Mouse (Mus musculus) heart, adult 2 months (tissue): ENCODE results near the gene Elmo1. TPM values are rescaled to one million over a fixed set of nuclear protein-coding genes. Genes with fewer than 3 reads are reported as not detected.
A peak's percentile ranks its signal among the peaks of the same experiment; 100 is the strongest.

Experiments
- DNase-seq, 2 experiments: peaks; one replicate each; pipeline ENCODE4 v3.0.0; 2021
- H3K27ac ChIP-seq: fragments of 200-600 bp; 2 replicates; pipeline ENCODE4 v1.8.1; 2022
- H3K27me3 ChIP-seq: fragments of 200-500 bp; 2 replicates; pipeline ENCODE4 v1.6.1; 2012; ENCODE audit warnings: mild to moderate bottlenecking, low read length, inconsistent platforms, mixed read lengths; ENCODE audit not compliant: control insufficient read depth, insufficient read depth
- H3K36me3 ChIP-seq: fragments of 200-500 bp; 2 replicates; pipeline ENCODE4 v1.6.1; 2012; ENCODE audit warnings: low read length, inconsistent platforms; ENCODE audit not compliant: control insufficient read depth, insufficient read depth
- H3K4me1 ChIP-seq: fragments of 200-500 bp; 2 replicates; pipeline ENCODE4 v1.6.1; 2011; ENCODE audit warnings: low read length; ENCODE audit not compliant: control insufficient read depth, insufficient read depth
- H3K4me3 ChIP-seq: fragments of 200-600 bp; 2 replicates; pipeline ENCODE4 v1.8.1; 2022
- H3K79me2 ChIP-seq: fragments of 200-500 bp; replicated peaks from 2 replicates; pipeline ENCODE4 v1.6.1; 2012; ENCODE audit warnings: mild to moderate bottlenecking, inconsistent platforms, low read length, moderate library complexity, mixed read lengths; ENCODE audit not compliant: control insufficient read depth, insufficient read depth
- H3K9ac ChIP-seq: fragments of 200-500 bp; 2 replicates; pipeline ENCODE4 v1.6.1; 2012; ENCODE audit warnings: low read depth, mild to moderate bottlenecking, control low read depth, inconsistent platforms, low read length, mixed read lengths
- CTCF ChIP-seq: fragments of 200-600 bp; IDR thresholded peaks from 2 replicates; pipeline ENCODE4 v1.8.1; 2022; ENCODE audit warnings: antibody characterized with exemption, mild to moderate bottlenecking, moderate library complexity
- EP300 ChIP-seq: fragments of 200-500 bp; IDR thresholded peaks from 2 replicates; pipeline ENCODE4 v1.6.1; 2011; ENCODE audit warnings: low read depth, low read length, control low read depth; ENCODE audit not compliant: insufficient read depth
- POLR2A ChIP-seq: fragments of 200-500 bp; IDR thresholded peaks from 2 replicates; pipeline ENCODE4 v1.6.1; 2011; ENCODE audit warnings: mild to moderate bottlenecking, low read depth, low read length, control low read depth; ENCODE audit not compliant: insufficient read depth
- WGBS: fragments of 180-500 bp; shearing (Covaris S2); methylation state at CpG from one replicate; pipeline ENCODE4 v1.1.7; 2018; 5-methylcytosine and 5-hydroxymethylcytosine counted together
- intact Hi-C: fragments of 180-260 bp; cut with DNase I; formaldehyde crosslinking; loops from one replicate; pipeline ENCODE4 v1.15.1; 2025
- polyA plus RNA-seq: library from polyadenylated mRNA; depleted of rRNA; stranded (reverse); fragments of >200 nt; gene quantifications from 2 replicates; pipeline ENCODE4 v1.2.3, GENCODE M21; 2012
- total RNA-seq, 2 experiments: library from RNA; stranded (reverse); gene quantifications; 2 replicates each; pipeline ENCODE4 v1.2.3; 2021

Elmo1 gene
- total and polyA plus RNA-seq, 3 experiments, result 7.0 to 9.1 (median 7.1) TPM

- H3K4me1 ChIP-seq, result peaks cover 3% of the 10 kb centered on the region
- DNase-seq, result no peak
Measured at GRCm38 (mm10) chr13:20472891-20473539, 382.6 kb downstream of the Elmo1 start.

GRCm38 (mm10) chr13:20473641-20474078, 383.3 kb downstream of the Elmo1 start:
- Histone ChIP-seq H3K79me2 (no peaks in the 10 kb centered on the region), H3K36me3 (no peaks in the 10 kb centered on the region), H3K9ac (no peak overlapping the region), H3K4me3 (no peak overlapping the region), H3K4me1 (peaks cover 3% of the 10 kb centered on the region), H3K27ac (no peak overlapping the region), H3K27me3 (no peaks in the 10 kb centered on the region)
- whole genome bisulfite sequencing, result 53% methylated on average over 7 of the region's 7 CpGs
- no peak for DNase-seq
- intact Hi-C loops, result no loop called here
- no peak for TF ChIP-seq EP300
- no peak for TF ChIP-seq POLR2A
- no peak for TF ChIP-seq CTCF

More at GRCm38 (mm10) chr13:20472891-20473539, 382.6 kb downstream of the Elmo1 start:
- no peak overlapping the region for H3K4me3 ChIP-seq
- intact Hi-C loops, result no loop called here
- no peaks in the 10 kb centered on the region for H3K27me3 ChIP-seq
- H3K9ac ChIP-seq, result no peak overlapping the region
- no peak for TF ChIP-seq EP300
- H3K27ac ChIP-seq, result no peak overlapping the region
- no peaks in the 10 kb centered on the region for H3K36me3 ChIP-seq
- H3K79me2 ChIP-seq, result no peaks in the 10 kb centered on the region
- WGBS, result 82% methylated on average over 15 of the region's 15 CpGs

GRCm38 (mm10) chr13:20474600-20474999, 384.2 kb downstream of the Elmo1 start:
- no peak overlapping the region for H3K4me3 ChIP-seq
- no peaks in the 10 kb centered on the region for H3K27me3 ChIP-seq
- no peaks in the 10 kb centered on the region for H3K79me2 ChIP-seq
- no peak for DNase-seq
- WGBS, result 93% methylated on average over 4 of the region's 4 CpGs
- no peak overlapping the region for H3K9ac ChIP-seq
- H3K36me3 ChIP-seq, result no peaks in the 10 kb centered on the region
- no peak overlapping the region for H3K27ac ChIP-seq
- TF ChIP-seq EP300 (no peak), CTCF (no peak), POLR2A (no peak)
- H3K4me1 ChIP-seq, result peaks cover 3% of the 10 kb centered on the region
- intact Hi-C loops, result no loop called here

GRCm38 (mm10) chr13:20481805-20482204, 391.4 kb downstream of the Elmo1 start:
- Histone ChIP-seq H3K4me3 (no peak overlapping the region), H3K79me2 (no peaks in the 10 kb centered on the region), H3K27me3 (no peaks in the 10 kb centered on the region), H3K4me1 (no peaks in the 10 kb centered on the region), H3K27ac (no peak overlapping the region), H3K9ac (no peak overlapping the region), H3K36me3 (no peaks in the 10 kb centered on the region)
- no peak for DNase-seq
- TF ChIP-seq EP300 (no peak), CTCF (no peak), POLR2A (no peak)
- intact Hi-C loops, result no loop called here
- 88% methylated on average over 1 of the region's 1 CpGs for WGBS

GRCm38 (mm10) chr13:20489110-20489509, 398.7 kb downstream of the Elmo1 start:
- no peaks in the 10 kb centered on the region for H3K79me2 ChIP-seq
- 75% methylated on average over 3 of the region's 3 CpGs for WGBS

GRCm38 (mm10) chr13:20489698-20490417, 399.5 kb downstream of the Elmo1 start:
- Histone ChIP-seq H3K27ac (no peak overlapping the region), H3K36me3 (peaks cover 5% of the 10 kb centered on the region), H3K9ac (no peak overlapping the region), H3K4me3 (no peak overlapping the region), H3K79me2 (no peaks in the 10 kb centered on the region), H3K4me1 (peaks cover 4% of the 10 kb centered on the region; the same call in 1 of the 2 replicates), H3K27me3 (no peaks in the 10 kb centered on the region)
- 30% methylated on average over 8 of the region's 8 CpGs for WGBS
- peak in 1 of 2 experiments; percentile 20 for DNase-seq
- intact Hi-C loops, result no loop called here
- TF ChIP-seq EP300, result no peak
- TF ChIP-seq POLR2A, result no peak
- peak; percentile 79 for TF ChIP-seq CTCF

More at GRCm38 (mm10) chr13:20489110-20489509, 398.7 kb downstream of the Elmo1 start:
- Histone ChIP-seq H3K9ac (no peak overlapping the region), H3K36me3 (peaks cover 5% of the 10 kb centered on the region), H3K4me1 (peaks cover 4% of the 10 kb centered on the region; the same call in 1 of the 2 replicates), H3K27ac (no peak overlapping the region), H3K4me3 (no peak overlapping the region), H3K27me3 (no peaks in the 10 kb centered on the region)
- intact Hi-C loops, result no loop called here
- TF ChIP-seq EP300 (no peak), CTCF (peak; percentile 45), POLR2A (no peak)
- DNase-seq, result no peak
